Mouse (Mus musculus): Measurements from ENCODE around the gene Slc9a3r1. TPM values are rescaled to one million over a fixed set of nuclear protein-coding genes. Genes with fewer than 3 reads are reported as not detected.

Slc9a3r1 gene
- polyA plus RNA-seq, 1 experiment from 2014 or later: 165 TPM

GRCm38 (mm10) chr11:115208776-115209732 is 45.9 kb downstream of the Slc9a3r1 start:
- Histone ChIP-seq H3K4me2 (ENCODE audit: low read length) (no peak overlapping the region), H3K9ac (ENCODE audit: low read length) (no peak overlapping the region), H3K27me3 (replicated peaks; ENCODE audit: control insufficient read depth, insufficient read depth, low read length) (no peaks in the 10 kb centered on the region), H3K4me1 (replicated peaks; ENCODE audit: control insufficient read depth, insufficient read depth, low read length) (no peaks in the 10 kb centered on the region), H3K4me3 (ENCODE audit: low read depth, low read length) (no peak overlapping the region), H3K36me3 (ENCODE audit: control insufficient read depth, insufficient read depth, low read length) (peaks cover 15% of the 10 kb centered on the region; the same call in 1 of the 2 replicates), H3K27ac (ENCODE audit: low read depth) (no peak overlapping the region), H3K9me3 (ENCODE audit: control insufficient read depth, low read length) (no peaks in the 10 kb centered on the region)
- no peak for DNase-seq (ENCODE audit: low spot score)
- WGBS: 80% methylated on average over 25 of the region's 25 CpGs
- ATAC-seq (replicated peaks; ENCODE audit: low FRiP score, low TSS enrichment, low read depth): no peak

GRCm38 (mm10) chr11:115209958-115210357 is 46.8 kb downstream of the Slc9a3r1 start:
- H3K27ac ChIP-seq (ENCODE audit: low read depth): no peak overlapping the region
- no peak overlapping the region for H3K4me2 ChIP-seq (ENCODE audit: low read length)
- ATAC-seq (replicated peaks; ENCODE audit: low FRiP score, low TSS enrichment, low read depth): no peak
- no peak overlapping the region for H3K4me3 ChIP-seq (ENCODE audit: low read depth, low read length)
- 82% methylated on average over 7 of the region's 7 CpGs for WGBS
- H3K9ac ChIP-seq (ENCODE audit: low read length): no peak overlapping the region
- no peaks in the 10 kb centered on the region for H3K9me3 ChIP-seq (ENCODE audit: control insufficient read depth, low read length)
- no peak for DNase-seq (ENCODE audit: low spot score)
- peaks cover 12% of the 10 kb centered on the region; the same call in 1 of the 2 replicates for H3K36me3 ChIP-seq (ENCODE audit: control insufficient read depth, insufficient read depth, low read length)
- no peaks in the 10 kb centered on the region for H3K27me3 ChIP-seq (replicated peaks; ENCODE audit: control insufficient read depth, insufficient read depth, low read length)
- no peaks in the 10 kb centered on the region for H3K4me1 ChIP-seq (replicated peaks; ENCODE audit: control insufficient read depth, insufficient read depth, low read length)

- Histone ChIP-seq H3K27me3 (replicated peaks; ENCODE audit: control insufficient read depth, insufficient read depth, low read length) (no peaks in the 10 kb centered on the region), H3K36me3 (ENCODE audit: control insufficient read depth, insufficient read depth, low read length) (0 out of 2 replicates have a peak, but pooled peaks cover 3% of the 10 kb centered on the region), H3K4me2 (ENCODE audit: low read length) (no peak overlapping the region), H3K9me3 (ENCODE audit: control insufficient read depth, low read length) (no peaks in the 10 kb centered on the region), H3K4me3 (ENCODE audit: low read depth, low read length) (no peak overlapping the region), H3K4me1 (replicated peaks; ENCODE audit: control insufficient read depth, insufficient read depth, low read length) (no peaks in the 10 kb centered on the region), H3K27ac (ENCODE audit: low read depth) (no peak overlapping the region), H3K9ac (ENCODE audit: low read length) (no peak overlapping the region)
- 40% methylated on average over 13 of the region's 13 CpGs for WGBS
- DNase-seq (ENCODE audit: low spot score): no peak
- ATAC-seq (replicated peaks; ENCODE audit: low FRiP score, low TSS enrichment, low read depth): no peak
These were observed 49.0 kb downstream of the Slc9a3r1 start for GRCm38 (mm10) chr11:115212116-115212515.

- 37% methylated on average over 5 of the region's 5 CpGs for WGBS
- H3K36me3 ChIP-seq (ENCODE audit: control insufficient read depth, insufficient read depth, low read length): no peaks in the 10 kb centered on the region
- H3K27me3 ChIP-seq (replicated peaks; ENCODE audit: control insufficient read depth, insufficient read depth, low read length): no peaks in the 10 kb centered on the region
- H3K9me3 ChIP-seq (ENCODE audit: control insufficient read depth, low read length): no peaks in the 10 kb centered on the region
- no peak overlapping the region for H3K4me3 ChIP-seq (ENCODE audit: low read depth, low read length)
- H3K4me2 ChIP-seq (ENCODE audit: low read length): no peak overlapping the region
- ATAC-seq (replicated peaks; ENCODE audit: low FRiP score, low TSS enrichment, low read depth) (no peak), DNase-seq (ENCODE audit: low spot score) (no peak)
- no peak overlapping the region for H3K27ac ChIP-seq (ENCODE audit: low read depth)
- peaks cover 11% of the 10 kb centered on the region for H3K4me1 ChIP-seq (replicated peaks; ENCODE audit: control insufficient read depth, insufficient read depth, low read length)
- H3K9ac ChIP-seq (ENCODE audit: low read length): no peak overlapping the region
These were observed 52.0 kb downstream of the Slc9a3r1 start for GRCm38 (mm10) chr11:115215123-115215522.

GRCm38 (mm10) chr11:115217439-115218410 is 54.6 kb downstream of the Slc9a3r1 start:
- Histone ChIP-seq H3K4me3 (ENCODE audit: low read depth, low read length) (no peak overlapping the region), H3K9ac (ENCODE audit: low read length) (no peak overlapping the region), H3K4me1 (replicated peaks; ENCODE audit: control insufficient read depth, insufficient read depth, low read length) (peaks cover 20% of the 10 kb centered on the region), H3K36me3 (ENCODE audit: control insufficient read depth, insufficient read depth, low read length) (no peaks in the 10 kb centered on the region), H3K27ac (ENCODE audit: low read depth) (no peak overlapping the region), H3K27me3 (replicated peaks; ENCODE audit: control insufficient read depth, insufficient read depth, low read length) (no peaks in the 10 kb centered on the region), H3K9me3 (ENCODE audit: control insufficient read depth, low read length) (no peaks in the 10 kb centered on the region), H3K4me2 (ENCODE audit: low read length) (no peak overlapping the region)
- DNase-seq (ENCODE audit: low spot score): no peak
- 51% methylated on average over 18 of the region's 18 CpGs for WGBS
- no peak for ATAC-seq (replicated peaks; ENCODE audit: low FRiP score, low TSS enrichment, low read depth)

- Histone ChIP-seq H3K36me3 (ENCODE audit: control insufficient read depth, insufficient read depth, low read length) (no peaks in the 10 kb centered on the region), H3K4me2 (ENCODE audit: low read length) (no peak overlapping the region), H3K9me3 (ENCODE audit: control insufficient read depth, low read length) (no peaks in the 10 kb centered on the region), H3K27me3 (replicated peaks; ENCODE audit: control insufficient read depth, insufficient read depth, low read length) (no peaks in the 10 kb centered on the region), H3K27ac (ENCODE audit: low read depth) (no peak overlapping the region), H3K9ac (ENCODE audit: low read length) (no peak overlapping the region), H3K4me3 (ENCODE audit: low read depth, low read length) (no peak overlapping the region), H3K4me1 (replicated peaks; ENCODE audit: control insufficient read depth, insufficient read depth, low read length) (peaks cover 32% of the 10 kb centered on the region)
- WGBS: 48% methylated on average over 9 of the region's 9 CpGs
- ATAC-seq (replicated peaks; ENCODE audit: low FRiP score, low TSS enrichment, low read depth) (0 out of 2 replicates have a peak, but pooled peaks have one; percentile 26), DNase-seq (ENCODE audit: low spot score) (no peak)
These were observed 56.1 kb downstream of the Slc9a3r1 start for GRCm38 (mm10) chr11:115219263-115219662.

GRCm38 (mm10) chr11:115219685-115220084 is 56.5 kb downstream of the Slc9a3r1 start:
- Histone ChIP-seq H3K9ac (ENCODE audit: low read length) (no peak overlapping the region), H3K4me3 (ENCODE audit: low read depth, low read length) (no peak overlapping the region), H3K4me2 (ENCODE audit: low read length) (no peak overlapping the region), H3K27ac (ENCODE audit: low read depth) (no peak overlapping the region), H3K36me3 (ENCODE audit: control insufficient read depth, insufficient read depth, low read length) (no peaks in the 10 kb centered on the region), H3K27me3 (replicated peaks; ENCODE audit: control insufficient read depth, insufficient read depth, low read length) (no peaks in the 10 kb centered on the region), H3K9me3 (ENCODE audit: control insufficient read depth, low read length) (no peaks in the 10 kb centered on the region), H3K4me1 (replicated peaks; ENCODE audit: control insufficient read depth, insufficient read depth, low read length) (peaks cover 32% of the 10 kb centered on the region)
- DNase-seq (ENCODE audit: low spot score): no peak
- WGBS: 85% methylated on average over 10 of the region's 10 CpGs
- no peak for ATAC-seq (replicated peaks; ENCODE audit: low FRiP score, low TSS enrichment, low read depth)

GRCm38 (mm10) chr11:115222077-115222476 is 58.9 kb downstream of the Slc9a3r1 start:
- no peaks in the 10 kb centered on the region for H3K36me3 ChIP-seq (ENCODE audit: control insufficient read depth, insufficient read depth, low read length)
- WGBS: 28% methylated on average over 12 of the region's 12 CpGs
- ATAC-seq (replicated peaks; ENCODE audit: low FRiP score, low TSS enrichment, low read depth): no peak
- H3K27ac ChIP-seq (ENCODE audit: low read depth): no peak overlapping the region
- no peaks in the 10 kb centered on the region for H3K9me3 ChIP-seq (ENCODE audit: control insufficient read depth, low read length)
- DNase-seq (ENCODE audit: low spot score): no peak
- H3K9ac ChIP-seq (ENCODE audit: low read length): no peak overlapping the region
- H3K4me1 ChIP-seq (replicated peaks; ENCODE audit: control insufficient read depth, insufficient read depth, low read length): peaks cover 32% of the 10 kb centered on the region
- H3K4me3 ChIP-seq (ENCODE audit: low read depth, low read length): no peak overlapping the region
- H3K27me3 ChIP-seq (replicated peaks; ENCODE audit: control insufficient read depth, insufficient read depth, low read length): no peaks in the 10 kb centered on the region
- no peak overlapping the region for H3K4me2 ChIP-seq (ENCODE audit: low read length)

Data from intestine, embryonic 14.5 days (tissue).